Mouse (Mus musculus): ENCODE results near the gene Rasip1.

Rasip1 gene

GRCm38 (mm10) chr7:45685811-45686210 is 58.5 kb downstream of the Rasip1 start:
- no peak for DNase-seq (ENCODE audit: low spot score in 2 of 2)

- no peak for DNase-seq (ENCODE audit: low spot score in 2 of 2)
Measured at GRCm38 (mm10) chr7:45686841-45687240, 59.6 kb downstream of the Rasip1 start.

All from spleen, postnatal 10 days (tissue).